Mouse (Mus musculus) monocyte, adult 5-6 weeks (primary cell): Measurements from ENCODE around the gene Actr1b. TPM values are rescaled to one million over a fixed set of nuclear protein-coding genes. Genes with fewer than 3 reads are reported as not detected.
A peak's percentile ranks its signal among the peaks of the same experiment; 100 is the strongest.
"Not testable (repeated sequence)": the region's sequence is repeated elsewhere in the genome, so short reads cannot be mapped to it uniquely, and the experiment has no call there.

Source experiments
- ATAC-seq: fragments of 153-309, 156-312 bp; replicated peaks from 2 replicates; pipeline ENCODE4 v1.8.0; 2017; ENCODE audit warnings: mild to moderate bottlenecking; ENCODE audit not compliant: low TSS enrichment, insufficient number of reproducible peaks, severe bottlenecking, poor library complexity, low FRiP score
- total RNA-seq: library from RNA; stranded (forward); fragments of 200-1000, 200-491, 200-594 nt; gene quantifications from 3 replicates; pipeline ENCODE4 v1.2.3, GENCODE M21; 2017

The Actr1b gene
- total RNA-seq, 1 experiment from 2014 or later, result 43.6 TPM

GRCm38 (mm10) chr1:36709055-36709853, 5.0 kb downstream of the Actr1b start:
- ATAC-seq, result no peak

GRCm38 (mm10) chr1:36708626-36709025, 5.6 kb downstream of the Actr1b start:
- no peak for ATAC-seq

- no peak for ATAC-seq
Observed at GRCm38 (mm10) chr1:36707797-36708196, 6.4 kb downstream of the Actr1b start.

- ATAC-seq, result no peak
Observed at GRCm38 (mm10) chr1:36707166-36707565, 7.1 kb downstream of the Actr1b start.

- ATAC-seq, result no peak
Observed at GRCm38 (mm10) chr1:36697030-36697429, 17.2 kb downstream of the Actr1b start.

- no peak for ATAC-seq
Observed at GRCm38 (mm10) chr1:36696411-36696810, 17.8 kb downstream of the Actr1b start.

GRCm38 (mm10) chr1:36694871-36695270, 19.4 kb downstream of the Actr1b start:
- no peak for ATAC-seq

GRCm38 (mm10) chr1:36691271-36692155, 22.7 kb downstream of the Actr1b start, which contains the start of gene Cox5b:
Gene Cox5b (plus strand): TSS chr1:36691449.
- peak; percentile 98 for ATAC-seq

GRCm38 (mm10) chr1:36690671-36691235, 23.5 kb downstream of the Actr1b start:
- no peak for ATAC-seq

- ATAC-seq, result peak; percentile 82
Observed at GRCm38 (mm10) chr1:36683810-36684467, 30.3 kb downstream of the Actr1b start.

- no peak for ATAC-seq
Observed at GRCm38 (mm10) chr1:36682620-36683355, 31.4 kb downstream of the Actr1b start, which contains the start of gene Fam178b. Gene Fam178b (minus strand): TSS chr1:36683183.

GRCm38 (mm10) chr1:36680893-36681292, 33.3 kb downstream of the Actr1b start:
- ATAC-seq, result no peak

- ATAC-seq, result no peak
Observed at GRCm38 (mm10) chr1:36674936-36675335, 39.3 kb downstream of the Actr1b start.

- ATAC-seq, result no peak
Observed at GRCm38 (mm10) chr1:36672648-36673350, 41.4 kb downstream of the Actr1b start.

- no peak for ATAC-seq
Observed at GRCm38 (mm10) chr1:36671260-36671659, 43.0 kb downstream of the Actr1b start.

- ATAC-seq, result no peak
Observed at GRCm38 (mm10) chr1:36670256-36670655, 44.0 kb downstream of the Actr1b start.

GRCm38 (mm10) chr1:36668007-36668406, 46.2 kb downstream of the Actr1b start:
- not testable (repeated sequence) for ATAC-seq
